Mouse (Mus musculus) bone marrow macrophage, adult 2 months (primary cell): ENCODE measurements around the gene Abca7.

Experiments used
- CTCF ChIP-seq: IDR thresholded peaks from 2 replicates; pipeline ENCODE4 v1.5.1; 2012; ENCODE audit warnings: low read depth, mild to moderate bottlenecking, low read length, moderate library complexity
- POLR2A ChIP-seq: IDR thresholded peaks from 2 replicates; pipeline ENCODE4 v1.6.1; 2012; ENCODE audit warnings: mild to moderate bottlenecking, low read depth, low read length, borderline replicate concordance

DNA sequence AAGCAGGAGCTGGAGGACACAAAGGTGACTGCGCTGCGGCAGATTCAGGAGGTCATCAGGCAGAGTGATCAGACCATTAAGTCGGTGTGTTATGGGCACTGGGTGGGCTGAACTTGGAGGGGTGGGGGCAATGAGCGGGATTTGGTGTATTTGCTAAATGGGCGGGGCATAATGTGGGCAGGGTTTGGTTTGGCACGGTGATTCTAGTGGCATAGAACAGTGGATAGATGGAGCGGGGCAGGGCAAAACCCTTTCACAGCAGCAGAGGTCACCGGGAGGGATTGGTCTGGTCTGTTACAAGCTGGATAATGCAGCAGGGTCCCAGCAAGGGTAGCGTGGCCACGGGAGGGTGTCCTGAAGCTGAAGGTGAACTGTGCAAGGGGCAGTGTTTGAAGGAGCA is 29.2 kb downstream of the Abca7 start:
- no peak for TF ChIP-seq POLR2A
- no peak for TF ChIP-seq CTCF
